Mouse (Mus musculus) urinary bladder, adult 2 months (tissue): ENCODE results near the gene Vps35l. TPM values are rescaled to one million over a fixed set of nuclear protein-coding genes. Genes with fewer than 3 reads are reported as not detected.

Experiments used
- DNase-seq: peaks from one replicate; pipeline ENCODE4 v3.0.0; 2022; ENCODE audit warnings: low spot score
- polyA plus RNA-seq: library from polyadenylated mRNA; depleted of rRNA; stranded (reverse); fragments of >200 nt; gene quantifications from 2 replicates; pipeline ENCODE4 v1.2.3, GENCODE M21; 2012

Vps35l gene
- polyA plus RNA-seq, 1 experiment, result 48.9 TPM

GRCm38 (mm10) chr7:118777598-118778394 is 37.8 kb downstream of the Vps35l start:
- DNase-seq, result no peak

- DNase-seq, result no peak
These were observed 38.5 kb downstream of the Vps35l start for GRCm38 (mm10) chr7:118778561-118778960.

- DNase-seq, result no peak
These were observed 43.4 kb downstream of the Vps35l start for GRCm38 (mm10) chr7:118783305-118784001.

- DNase-seq, result no peak
These were observed 46.1 kb downstream of the Vps35l start for GRCm38 (mm10) chr7:118786091-118786490.

- no peak for DNase-seq
These were observed 47.3 kb downstream of the Vps35l start for GRCm38 (mm10) chr7:118787326-118787725.

- DNase-seq, result no peak
These were observed 48.5 kb downstream of the Vps35l start for GRCm38 (mm10) chr7:118788481-118788880.

GRCm38 (mm10) chr7:118790292-118790691 is 50.3 kb downstream of the Vps35l start:
- no peak for DNase-seq

- DNase-seq, result no peak
These were observed 53.9 kb downstream of the Vps35l start for GRCm38 (mm10) chr7:118793899-118794298.

- DNase-seq, result no peak
These were observed 55.8 kb downstream of the Vps35l start for GRCm38 (mm10) chr7:118795779-118796178.

GRCm38 (mm10) chr7:118796838-118797237 is 56.8 kb downstream of the Vps35l start:
- DNase-seq, result no peak

GRCm38 (mm10) chr7:118797600-118797999 is 57.6 kb downstream of the Vps35l start:
- no peak for DNase-seq

- no peak for DNase-seq
These were observed 58.1 kb downstream of the Vps35l start for GRCm38 (mm10) chr7:118798105-118798570.

GRCm38 (mm10) chr7:118800112-118800734 is 60.2 kb downstream of the Vps35l start:
- DNase-seq, result no peak

GRCm38 (mm10) chr7:118801791-118802190 is 61.8 kb downstream of the Vps35l start:
- no peak for DNase-seq

GRCm38 (mm10) chr7:118803425-118803824 is 63.4 kb downstream of the Vps35l start:
- no peak for DNase-seq

- DNase-seq, result no peak
These were observed 66.8 kb downstream of the Vps35l start for GRCm38 (mm10) chr7:118806631-118807411.

- no peak for DNase-seq
These were observed 67.9 kb downstream of the Vps35l start for GRCm38 (mm10) chr7:118807899-118808298.

- DNase-seq, result no peak
These were observed 71.5 kb downstream of the Vps35l start for GRCm38 (mm10) chr7:118811407-118812106.

GRCm38 (mm10) chr7:118813592-118813991 is 73.6 kb downstream of the Vps35l start:
- DNase-seq, result no peak

- no peak for DNase-seq
These were observed 76.2 kb downstream of the Vps35l start for GRCm38 (mm10) chr7:118816275-118816674.

GRCm38 (mm10) chr7:118817741-118818140 is 77.7 kb downstream of the Vps35l start:
- no peak for DNase-seq
